Mouse (Mus musculus): ENCODE results near the gene Olfr350. TPM values are rescaled to one million over a fixed set of nuclear protein-coding genes. Genes with fewer than 3 reads are reported as not detected.

The Olfr350 gene
- total RNA-seq (2017) = not detected in 2 replicates

- ATAC-seq (replicated peaks in 1 of 2; ENCODE audit: insufficient read depth in 1 of 2, low FRiP score in 2 of 2, low TSS enrichment in 1 of 2, low read depth in 1 of 2, poor library complexity in 2 of 2, severe bottlenecking in 2 of 2) = no peak
These were observed at the start of gene Olfr350 for GRCm38 (mm10) chr2:36846010-36846409. Olfr350 (plus strand) TSS chr2:36846310.

GRCm38 (mm10) chr2:36816932-36817331 is 29.2 kb upstream of the Olfr350 start, which contains the start of gene Olfr3:
Olfr3 (minus strand) TSS chr2:36817032.
- no peak for ATAC-seq (replicated peaks in 1 of 2; ENCODE audit: insufficient read depth in 1 of 2, low FRiP score in 2 of 2, low TSS enrichment in 1 of 2, low read depth in 1 of 2, poor library complexity in 2 of 2, severe bottlenecking in 2 of 2)

- no peak for ATAC-seq (replicated peaks in 1 of 2; ENCODE audit: insufficient read depth in 1 of 2, low FRiP score in 2 of 2, low TSS enrichment in 1 of 2, low read depth in 1 of 2, poor library complexity in 2 of 2, severe bottlenecking in 2 of 2)
These were observed 16.4 kb downstream of the Olfr350 start, which contains the start of gene Olfr351 for GRCm38 (mm10) chr2:36862560-36862959. Olfr351 (minus strand) TSS chr2:36862660.

- ATAC-seq (replicated peaks in 1 of 2; ENCODE audit: insufficient read depth in 1 of 2, low FRiP score in 2 of 2, low TSS enrichment in 1 of 2, low read depth in 1 of 2, poor library complexity in 2 of 2, severe bottlenecking in 2 of 2) = no peak
These were observed 22.1 kb downstream of the Olfr350 start, which contains the start of gene Olfr352 for GRCm38 (mm10) chr2:36868160-36868559. Olfr352 (plus strand) TSS chr2:36868460.

GRCm38 (mm10) chr2:36892836-36893235 is 46.7 kb downstream of the Olfr350 start, which contains the start of gene Olfr353:
Olfr353 (minus strand) TSS chr2:36892936.
- no peak for ATAC-seq (replicated peaks in 1 of 2; ENCODE audit: insufficient read depth in 1 of 2, low FRiP score in 2 of 2, low TSS enrichment in 1 of 2, low read depth in 1 of 2, poor library complexity in 2 of 2, severe bottlenecking in 2 of 2)

GRCm38 (mm10) chr2:36897114-36897513 is 51.0 kb downstream of the Olfr350 start:
- no peak for ATAC-seq (replicated peaks in 1 of 2; ENCODE audit: insufficient read depth in 1 of 2, low FRiP score in 2 of 2, low TSS enrichment in 1 of 2, low read depth in 1 of 2, poor library complexity in 2 of 2, severe bottlenecking in 2 of 2)

Other genes starting within 250 kb of the Olfr350 start
- gene Olfr345, start 206.3 kb upstream of the Olfr350 start, total RNA-seq (2017) = not detected in 2 replicates
- gene Olfr346, start 160.5 kb upstream of the Olfr350 start, total RNA-seq (2017) = not detected in 2 replicates
- gene Olfr347, start 114.4 kb upstream of the Olfr350 start, total RNA-seq (2017) = not detected in 2 replicates
- not detected in 2 replicates for gene Olfr348, start 62.0 kb upstream of the Olfr350 start, total RNA-seq (2017)
- not detected in 2 replicates for gene Olfr50, start 55.8 kb upstream of the Olfr350 start, total RNA-seq (2017)
- not detected in 2 replicates for gene Olfr3, start 29.3 kb upstream of the Olfr350 start, total RNA-seq (2017)
- gene Olfr351, start 16.4 kb downstream of the Olfr350 start, total RNA-seq (2017) = not detected in 2 replicates
- gene Olfr352, start 22.1 kb downstream of the Olfr350 start, total RNA-seq (2017) = not detected in 2 replicates
- not detected in 2 replicates for gene Olfr353, start 46.6 kb downstream of the Olfr350 start, total RNA-seq (2017)
- not detected in 2 replicates for gene Olfr354, start 59.4 kb downstream of the Olfr350 start, total RNA-seq (2017)
- not detected in 2 replicates for gene Olfr355, start 82.6 kb downstream of the Olfr350 start, total RNA-seq (2017)
- not detected in 2 replicates for gene Olfr356, start 90.8 kb downstream of the Olfr350 start, total RNA-seq (2017)
- gene Olfr357, start 147.5 kb downstream of the Olfr350 start, total RNA-seq (2017) = not detected in 2 replicates
- gene Olfr358, start 163.0 kb downstream of the Olfr350 start, total RNA-seq (2017) = not detected in 2 replicates
- not detected in 2 replicates for gene Olfr360, start 219.4 kb downstream of the Olfr350 start, total RNA-seq (2017)
- not detected in 2 replicates for gene Olfr361, start 243.0 kb downstream of the Olfr350 start, total RNA-seq (2017)